Mouse (Mus musculus) lung, embryonic 16.5 days (tissue): ENCODE results near the gene Ppard. TPM values are rescaled to one million over a fixed set of nuclear protein-coding genes. Genes with fewer than 3 reads are reported as not detected.

Experiments
- ATAC-seq: fragments of 200-750 bp; cut with Nextera tagmentation; 2 replicates; pipeline ENCODE4 v1.8.0; 2017; ENCODE audit warnings: low read depth, mild to moderate bottlenecking, moderate library complexity
- H3K27ac ChIP-seq: fragments of 300-500 bp; sonication (generic); 2 replicates; pipeline ENCODE4 v1.5.1; 2014; ENCODE audit warnings: mild to moderate bottlenecking, control low read depth, low read length
- H3K27me3 ChIP-seq: fragments of 300-500 bp; sonication (generic); 2 replicates; pipeline ENCODE4 v1.6.1; 2014; ENCODE audit warnings: low read depth, low read length, mixed read lengths; ENCODE audit not compliant: control insufficient read depth, insufficient read depth
- H3K36me3 ChIP-seq: fragments of 300-500 bp; sonication (generic); 2 replicates; pipeline ENCODE4 v1.6.1; 2014; ENCODE audit warnings: low read length; ENCODE audit not compliant: control insufficient read depth, insufficient read depth
- H3K4me1 ChIP-seq: fragments of 300-500 bp; sonication (generic); replicated peaks from 2 replicates; pipeline ENCODE4 v1.6.1; 2014; ENCODE audit warnings: low read length, mixed read lengths; ENCODE audit not compliant: control insufficient read depth, insufficient read depth
- H3K4me2 ChIP-seq: fragments of 300-500 bp; sonication (generic); 2 replicates; pipeline ENCODE4 v1.6.1; 2014; ENCODE audit warnings: low read depth, low read length, control low read depth
- H3K4me3 ChIP-seq: fragments of 300-500 bp; sonication (generic); 2 replicates; pipeline ENCODE4 v1.5.1; 2014; ENCODE audit warnings: mild to moderate bottlenecking, low read length, control low read depth
- H3K9ac ChIP-seq: fragments of 300-500 bp; sonication (generic); 2 replicates; pipeline ENCODE4 v1.6.1; 2014; ENCODE audit warnings: low read length, control low read depth
- H3K9me3 ChIP-seq: fragments of 300-500 bp; sonication (generic); 2 replicates; pipeline ENCODE4 v1.6.1; 2016; ENCODE audit warnings: low read length; ENCODE audit not compliant: control insufficient read depth
- WGBS: fragments of 180-500 bp; shearing (Covaris S2); extraction: QIAGEN DNeasy Blood & Tissue Kit; methylation state at CpG from one replicate; pipeline ENCODE4 v1.1.7; 2014; 5-methylcytosine and 5-hydroxymethylcytosine counted together
- polyA plus RNA-seq: library from polyadenylated mRNA; unstranded; fragments of >200 nt; fragmentation: Nextera tagmentation; extraction: Ambion mirVana; gene quantifications from 2 replicates; pipeline ENCODE4 v1.2.1, GENCODE M21; 2015

Ppard gene
- polyA plus RNA-seq, 1 experiment from 2014 or later = 2.7 TPM

DNA sequence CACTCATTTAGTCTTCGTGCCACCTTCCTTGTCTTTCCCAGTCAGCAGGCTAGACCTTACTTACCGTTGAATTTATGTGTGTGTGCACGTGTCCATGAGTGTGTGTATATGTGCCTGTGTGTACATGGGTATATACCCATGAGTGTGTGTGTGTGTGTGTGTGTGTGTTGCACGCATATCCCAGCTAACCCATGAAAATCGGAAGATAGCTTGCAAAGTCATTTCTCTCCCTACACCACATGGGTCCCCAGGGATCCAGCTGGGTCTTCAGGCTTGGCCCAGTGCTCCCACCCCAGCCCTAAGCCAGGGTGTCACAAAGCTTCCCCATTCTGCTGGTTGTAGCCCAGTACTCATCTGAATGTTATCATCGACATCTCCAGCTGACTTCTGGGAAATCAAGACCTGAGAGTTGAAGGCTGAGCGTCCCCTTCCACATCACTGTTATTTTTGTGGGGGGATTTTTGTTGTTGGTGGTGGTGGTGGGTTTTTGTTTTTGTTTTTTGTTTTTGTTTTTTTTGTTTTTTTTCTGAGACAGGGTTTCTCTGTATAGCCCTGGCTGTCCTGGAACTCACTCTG, 49.5 kb downstream of the Ppard start:
- H3K4me3 ChIP-seq = no peak overlapping the region
- H3K4me1 ChIP-seq = peaks cover 28% of the 10 kb centered on the region
- no peaks in the 10 kb centered on the region for H3K36me3 ChIP-seq
- no peaks in the 10 kb centered on the region for H3K9me3 ChIP-seq
- H3K27me3 ChIP-seq = no peaks in the 10 kb centered on the region
- no peak for ATAC-seq
- no peak overlapping the region for H3K9ac ChIP-seq
- H3K27ac ChIP-seq = no peak overlapping the region
- no peak overlapping the region for H3K4me2 ChIP-seq
- 88% methylated on average over 7 of the region's 7 CpGs for WGBS

GRCm38 (mm10) chr17:28283199-28283598, 50.7 kb downstream of the Ppard start:
- H3K4me2 ChIP-seq = no peak overlapping the region
- peaks cover 26% of the 10 kb centered on the region for H3K4me1 ChIP-seq
- no peaks in the 10 kb centered on the region for H3K27me3 ChIP-seq
- ATAC-seq = no peak
- no peak overlapping the region for H3K9ac ChIP-seq
- H3K9me3 ChIP-seq = no peaks in the 10 kb centered on the region
- no peak overlapping the region for H3K4me3 ChIP-seq
- 81% methylated on average over 10 of the region's 10 CpGs for WGBS
- H3K27ac ChIP-seq = no peak overlapping the region
- H3K36me3 ChIP-seq = no peaks in the 10 kb centered on the region

GRCm38 (mm10) chr17:28286133-28286532, 53.6 kb downstream of the Ppard start:
- Histone ChIP-seq H3K9ac (no peak overlapping the region), H3K4me3 (no peak overlapping the region), H3K27me3 (no peaks in the 10 kb centered on the region), H3K4me2 (no peak overlapping the region), H3K36me3 (no peaks in the 10 kb centered on the region), H3K4me1 (peaks cover 15% of the 10 kb centered on the region), H3K27ac (no peak overlapping the region), H3K9me3 (no peaks in the 10 kb centered on the region)
- 77% methylated on average over 10 of the region's 10 CpGs for WGBS
- ATAC-seq = no peak

DNA sequence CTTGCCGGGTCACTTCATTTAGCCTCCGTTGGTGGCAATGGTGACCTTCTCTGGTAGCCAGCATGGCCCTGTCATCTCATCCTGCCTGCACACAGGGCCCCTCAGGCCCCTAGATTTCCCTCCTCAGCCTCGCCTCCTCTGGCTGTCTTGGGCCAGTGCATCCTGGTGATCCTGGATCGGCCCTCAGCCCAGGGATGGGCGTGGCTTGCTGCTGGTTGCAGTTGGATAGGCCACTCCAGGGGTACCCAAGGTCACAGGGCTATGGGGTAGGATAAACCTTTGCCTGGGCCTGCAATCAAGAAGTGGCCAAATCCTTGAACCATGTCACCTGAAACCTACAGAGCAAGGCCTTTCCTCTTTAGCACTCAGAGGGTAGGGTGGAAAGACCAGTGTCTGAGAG, 54.5 kb downstream of the Ppard start:
- no peak overlapping the region for H3K4me3 ChIP-seq
- H3K27me3 ChIP-seq = no peaks in the 10 kb centered on the region
- no peak for ATAC-seq
- H3K4me1 ChIP-seq = peaks cover 14% of the 10 kb centered on the region
- H3K9me3 ChIP-seq = no peaks in the 10 kb centered on the region
- WGBS = 50% methylated on average over 5 of the region's 5 CpGs
- H3K27ac ChIP-seq = no peak overlapping the region
- H3K36me3 ChIP-seq = no peaks in the 10 kb centered on the region
- no peak overlapping the region for H3K4me2 ChIP-seq
- no peak overlapping the region for H3K9ac ChIP-seq

GRCm38 (mm10) chr17:28287578-28287977, 55.1 kb downstream of the Ppard start:
- WGBS = 30% methylated on average over 8 of the region's 8 CpGs
- H3K9me3 ChIP-seq = no peaks in the 10 kb centered on the region
- peak; percentile 23; the same call in 1 of the 2 replicates for ATAC-seq
- H3K4me2 ChIP-seq = no peak overlapping the region
- no peak overlapping the region for H3K4me3 ChIP-seq
- H3K27me3 ChIP-seq = no peaks in the 10 kb centered on the region
- H3K27ac ChIP-seq = no peak overlapping the region
- H3K9ac ChIP-seq = no peak overlapping the region
- H3K4me1 ChIP-seq = peaks cover 14% of the 10 kb centered on the region
- H3K36me3 ChIP-seq = 0 out of 2 replicates have a peak, but pooled peaks cover 4% of the 10 kb centered on the region

DNA sequence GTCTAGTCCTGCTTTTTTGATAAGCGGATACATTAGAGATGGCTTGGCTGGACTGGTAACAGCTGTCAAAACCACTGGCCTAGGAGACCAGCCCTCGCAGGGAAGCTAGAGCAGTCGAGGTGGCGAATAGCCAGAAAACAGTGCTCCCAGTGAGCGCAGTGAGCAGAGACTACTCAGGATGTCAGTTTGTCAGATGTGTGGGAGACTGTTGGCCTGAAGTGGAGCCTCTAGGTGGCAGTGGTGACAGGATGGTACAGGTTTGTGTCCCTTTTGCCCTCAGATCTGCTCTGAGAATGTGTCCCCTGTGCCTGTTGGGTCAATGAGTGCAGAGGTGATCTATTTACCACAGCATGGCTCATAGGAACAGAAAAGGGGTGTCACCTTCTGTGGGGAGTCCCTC, 55.5 kb downstream of the Ppard start:
- H3K9ac ChIP-seq = no peak overlapping the region
- 0 out of 2 replicates have a peak, but pooled peaks cover 4% of the 10 kb centered on the region for H3K36me3 ChIP-seq
- H3K9me3 ChIP-seq = no peaks in the 10 kb centered on the region
- peak; percentile 35; the same call in 1 of the 2 replicates for ATAC-seq
- peaks cover 14% of the 10 kb centered on the region for H3K4me1 ChIP-seq
- WGBS = 42% methylated on average over 5 of the region's 5 CpGs
- H3K4me2 ChIP-seq = no peak overlapping the region
- H3K4me3 ChIP-seq = no peak overlapping the region
- no peak overlapping the region for H3K27ac ChIP-seq
- H3K27me3 ChIP-seq = no peaks in the 10 kb centered on the region

DNA sequence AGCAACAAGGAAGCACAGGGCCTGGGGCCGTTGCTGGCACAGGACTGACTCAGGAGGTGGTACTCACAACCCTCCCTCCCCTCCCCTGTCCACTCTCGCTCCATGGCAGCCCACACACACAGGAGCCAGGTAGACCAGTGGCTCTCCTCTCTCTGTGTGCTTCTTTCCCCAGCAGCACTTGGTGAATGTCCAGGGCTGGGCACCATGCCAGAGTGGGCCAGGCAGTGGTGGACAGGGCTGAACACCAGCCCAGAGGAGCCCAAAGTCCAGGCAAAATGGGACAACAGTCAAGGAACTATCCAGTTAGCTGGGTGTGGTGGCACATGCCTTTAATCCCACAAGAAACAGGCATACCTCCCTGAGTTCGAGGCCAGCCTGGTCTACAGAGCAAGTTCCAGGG, 57.8 kb downstream of the Ppard start:
- H3K4me1 ChIP-seq = peaks cover 16% of the 10 kb centered on the region
- H3K27ac ChIP-seq = peak overlapping the region; percentile 4; the same call in 1 of the 2 replicates
- ATAC-seq = peak; percentile 51; the same call in 1 of the 2 replicates
- H3K4me2 ChIP-seq = no peak overlapping the region
- H3K4me3 ChIP-seq = no peak overlapping the region
- 55% methylated on average over 3 of the region's 3 CpGs for WGBS
- H3K9me3 ChIP-seq = no peaks in the 10 kb centered on the region
- H3K27me3 ChIP-seq = no peaks in the 10 kb centered on the region
- 0 out of 2 replicates have a peak overlapping the region, but pooled peaks have one; percentile 17 for H3K9ac ChIP-seq
- H3K36me3 ChIP-seq = 0 out of 2 replicates have a peak, but pooled peaks cover 4% of the 10 kb centered on the region

DNA sequence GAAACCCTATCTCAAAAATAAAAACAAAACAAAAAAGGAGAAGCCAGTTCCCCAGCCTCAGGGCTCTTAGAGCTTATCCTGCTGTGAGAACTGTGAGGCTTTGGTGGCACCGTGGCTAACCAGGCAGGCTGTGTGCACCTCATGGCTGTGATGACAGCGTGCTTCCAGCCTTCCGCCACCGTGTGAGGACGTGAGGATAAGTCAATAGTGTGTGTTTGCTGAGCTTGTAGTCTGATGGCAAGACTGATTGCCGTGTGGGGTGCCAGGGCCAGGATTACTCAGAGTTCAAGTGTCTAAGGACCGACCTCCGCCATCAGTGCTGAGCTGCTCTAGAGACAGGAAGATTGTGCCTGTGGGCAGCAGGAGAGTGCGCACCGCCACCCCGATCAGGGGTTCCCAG, 58.2 kb downstream of the Ppard start:
- Histone ChIP-seq H3K27ac (peak overlapping the region; percentile 4; the same call in 1 of the 2 replicates), H3K4me2 (no peak overlapping the region), H3K27me3 (no peaks in the 10 kb centered on the region), H3K4me3 (no peak overlapping the region), H3K9me3 (no peaks in the 10 kb centered on the region), H3K36me3 (0 out of 2 replicates have a peak, but pooled peaks cover 4% of the 10 kb centered on the region), H3K9ac (0 out of 2 replicates have a peak overlapping the region, but pooled peaks have one; percentile 17), H3K4me1 (peaks cover 16% of the 10 kb centered on the region)
- 53% methylated on average over 11 of the region's 11 CpGs for WGBS
- ATAC-seq = peak; percentile 59

- H3K27ac ChIP-seq = no peak overlapping the region
- H3K4me1 ChIP-seq = peaks cover 16% of the 10 kb centered on the region
- H3K27me3 ChIP-seq = no peaks in the 10 kb centered on the region
- no peak overlapping the region for H3K9ac ChIP-seq
- no peak overlapping the region for H3K4me3 ChIP-seq
- H3K36me3 ChIP-seq = 0 out of 2 replicates have a peak, but pooled peaks cover 4% of the 10 kb centered on the region
- no peaks in the 10 kb centered on the region for H3K9me3 ChIP-seq
- H3K4me2 ChIP-seq = no peak overlapping the region
- WGBS = 73% methylated on average over 7 of the region's 7 CpGs
- no peak for ATAC-seq
These were observed 58.8 kb downstream of the Ppard start for GRCm38 (mm10) chr17:28291346-28291745.
